Mouse (Mus musculus) heart, postnatal 36 days (tissue): ENCODE results near the gene Gstt4. TPM values are rescaled to one million over a fixed set of nuclear protein-coding genes. Genes with fewer than 3 reads are reported as not detected.
"Not testable (repeated sequence)": the region's sequence is repeated elsewhere in the genome, so short reads cannot be mapped to it uniquely, and the experiment has no call there.

Source experiments
- DNase-seq, 2 experiments: peaks; one replicate each; pipeline ENCODE4 v3.0.0; 2021 to 2022
- intact Hi-C: fragments of 180-260 bp; cut with DNase I; formaldehyde crosslinking; loops from one replicate; pipeline ENCODE4 v1.15.1; 2025
- total RNA-seq, 2 experiments: library from RNA; stranded (reverse); gene quantifications; 2 replicates each; pipeline ENCODE4 v1.2.3; 2021

Gstt4 gene
- total RNA-seq = not detected

DNA sequence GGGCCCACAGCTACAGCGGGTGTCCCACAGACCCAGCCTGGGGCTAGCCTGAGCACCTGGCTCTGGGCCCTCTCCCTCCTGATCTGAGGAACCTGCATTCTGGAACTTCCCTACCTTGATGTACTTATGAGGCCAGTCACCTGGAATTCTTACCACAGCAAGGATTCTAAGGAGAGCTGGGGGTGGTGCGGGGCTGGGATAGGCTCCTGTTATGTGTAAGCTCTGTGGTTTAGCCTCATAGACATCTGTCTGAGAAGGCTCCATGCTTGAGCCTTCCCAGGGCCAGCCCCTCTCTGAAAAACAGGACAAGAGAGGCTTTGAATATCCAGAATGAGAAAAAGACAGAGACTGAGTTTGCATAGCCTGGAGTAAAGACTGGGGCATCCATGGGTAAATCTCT, at the start of gene Gstt4:
Gene Gstt4 (minus strand): TSS at position 101 of the 400 bp plus-strand sequence.
- intact Hi-C loops = no loop called here
- no peak for DNase-seq

DNA sequence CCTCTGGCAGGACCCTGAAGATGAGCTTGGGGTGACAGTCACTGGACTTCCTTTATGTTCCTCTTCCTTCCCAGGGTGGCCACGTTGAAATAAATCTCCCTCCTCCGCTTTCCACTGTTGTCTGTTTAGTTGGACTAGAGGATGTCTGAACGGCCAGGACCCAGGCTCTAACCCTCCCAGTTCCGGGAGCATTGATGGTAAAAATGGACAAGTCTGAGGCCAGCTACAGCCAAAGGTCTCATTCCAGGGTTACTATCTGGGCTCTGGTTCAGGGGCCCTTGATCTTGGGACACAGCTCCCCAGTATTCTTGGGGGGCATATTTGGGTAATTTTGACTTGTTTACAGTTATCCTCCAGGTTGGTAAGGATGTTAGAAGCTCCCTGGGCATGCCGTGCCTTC, 39.2 kb upstream of the Gstt4 start:
- no peak for DNase-seq
- intact Hi-C loops = no loop called here

DNA sequence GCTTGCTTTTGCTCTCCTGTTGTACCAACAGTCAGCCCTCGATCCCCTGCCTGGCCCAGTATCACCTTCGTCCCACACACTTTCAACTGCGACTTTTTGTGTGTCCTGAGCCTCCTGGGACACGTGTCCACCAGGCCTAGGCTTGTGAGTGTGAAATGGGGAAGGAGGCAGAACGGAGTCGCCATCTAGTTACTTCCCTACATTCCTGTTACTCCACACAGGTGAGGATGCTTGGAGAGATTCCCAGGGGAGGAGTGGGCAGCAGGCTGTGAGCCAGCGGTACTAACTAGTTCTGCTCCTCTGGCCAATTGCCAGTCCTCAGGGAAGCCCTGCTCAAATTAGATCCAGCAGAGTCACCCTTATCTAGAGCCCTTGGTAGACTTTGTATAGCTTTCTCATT, 38.4 kb upstream of the Gstt4 start:
- intact Hi-C loops = no loop called here
- peak in 1 of 2 experiments; percentile 14 for DNase-seq

DNA sequence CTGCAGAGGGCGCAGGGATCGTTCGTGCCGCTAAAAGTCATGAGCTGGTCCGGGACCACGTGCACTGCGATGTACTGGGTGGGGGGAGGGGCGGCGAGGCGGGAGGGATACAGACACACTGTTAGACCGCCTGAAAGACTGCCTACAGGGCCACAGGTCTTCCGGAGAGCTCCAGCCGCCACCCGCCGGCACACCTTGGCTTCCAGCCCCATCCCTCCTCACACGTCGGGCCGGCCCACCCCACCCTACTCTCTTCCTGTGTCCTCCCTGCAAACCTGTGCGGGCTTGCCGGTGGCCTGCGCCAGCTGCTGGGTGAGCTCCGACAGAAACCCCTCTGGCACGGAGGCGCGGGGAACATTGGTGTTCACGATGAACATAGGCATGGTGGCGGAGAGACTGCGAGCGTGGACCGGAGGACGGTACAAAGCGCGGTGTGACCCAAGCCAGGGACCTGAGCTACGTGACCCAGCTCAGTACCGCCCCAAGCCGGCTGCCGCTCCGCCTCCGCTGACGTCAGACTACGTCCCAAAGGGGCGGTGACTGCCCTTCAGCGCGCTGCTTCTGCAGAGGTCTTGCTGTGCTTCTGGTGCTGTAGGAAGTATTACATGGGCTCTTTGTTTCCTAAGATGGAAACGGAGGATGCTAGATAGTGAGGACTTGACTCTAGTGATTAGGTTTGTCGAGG, 37.6 kb upstream of the Gstt4 start, which contains the start of gene Mif:
Gene Mif (minus strand): TSS at position 455 of the 685 bp plus-strand sequence.
- peak; percentile 86 to 89 for DNase-seq
- intact Hi-C loops = loop anchor here (5.0 kb wide), 1 partner anchor 223 kb away; no protein-coding TSS in a partner anchor

DNA sequence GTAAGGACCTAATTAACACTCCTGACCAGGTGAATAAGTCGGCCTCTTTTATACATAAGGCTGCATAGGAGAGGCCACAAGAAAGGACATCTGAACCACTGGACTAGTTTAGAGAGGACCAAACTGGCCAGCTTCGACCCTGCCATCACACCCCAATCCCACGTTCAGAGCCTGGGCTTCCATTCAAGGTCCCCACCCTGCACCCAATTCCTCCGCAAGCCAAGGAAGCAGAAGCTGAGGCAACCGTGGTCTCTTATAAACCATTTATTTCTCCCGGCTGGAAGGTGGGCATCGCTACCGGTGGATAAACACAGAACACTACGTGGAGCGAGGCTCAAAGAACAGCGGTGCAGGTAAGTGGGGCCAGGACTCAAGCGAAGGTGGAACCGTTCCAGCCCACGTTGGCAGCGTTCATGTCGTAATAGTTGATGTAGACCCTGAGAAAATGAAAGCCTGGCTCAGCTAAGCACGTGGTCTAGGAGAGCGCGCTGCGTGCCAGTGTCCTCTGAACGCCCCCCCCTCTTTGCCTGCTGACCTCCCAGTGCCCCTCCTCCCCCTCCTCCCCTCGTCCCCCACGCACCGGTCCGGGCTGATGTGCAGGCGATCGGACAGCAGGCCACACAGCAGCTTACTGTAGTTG, 36.9 kb upstream of the Gstt4 start:
- DNase-seq = peak in 1 of 2 experiments; percentile 26
- intact Hi-C loops = loop anchor here (5.0 kb wide), 1 partner anchor 222 kb away; no protein-coding TSS in a partner anchor

- intact Hi-C loops = loop anchor here (5.0 kb wide), 1 partner anchor 220 kb away; no protein-coding TSS in a partner anchor
- no peak for DNase-seq
Measured at GRCm38 (mm10) chr10:75857598-75857997, 35.3 kb upstream of the Gstt4 start.

DNA sequence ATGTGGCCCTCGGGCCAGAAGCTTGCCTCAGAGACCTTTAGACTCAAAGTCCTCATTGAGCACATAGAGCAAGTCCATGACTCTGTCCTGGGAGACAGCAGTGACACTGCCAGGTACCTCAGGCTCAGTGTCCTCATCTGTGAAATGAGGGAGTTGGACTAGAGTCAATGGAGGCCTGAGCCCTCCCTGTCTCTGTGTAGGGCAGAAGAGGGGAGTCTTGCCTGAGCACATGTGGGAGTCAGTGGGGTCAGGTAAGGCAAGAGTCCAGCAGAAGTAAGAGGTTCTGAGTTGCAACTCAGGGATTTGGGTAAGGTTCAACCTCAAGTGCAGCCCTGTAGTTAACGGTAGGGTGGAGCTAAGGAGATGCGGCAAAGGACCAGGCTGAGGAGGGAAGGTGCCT, 34.6 kb upstream of the Gstt4 start:
- intact Hi-C loops = loop anchor here (5.0 kb wide), 1 partner anchor 220 kb away; no protein-coding TSS in a partner anchor
- DNase-seq = no peak

GRCm38 (mm10) chr10:75856155-75856907, 34.0 kb upstream of the Gstt4 start:
- DNase-seq = no peak
- intact Hi-C loops = loop anchor here (5.0 kb wide), 1 partner anchor 219 kb away; no protein-coding TSS in a partner anchor

- DNase-seq = no peak
- intact Hi-C loops = loop anchor here (5.0 kb wide), 1 partner anchor 218 kb away; no protein-coding TSS in a partner anchor
Measured at GRCm38 (mm10) chr10:75855416-75855981, 33.2 kb upstream of the Gstt4 start.

DNA sequence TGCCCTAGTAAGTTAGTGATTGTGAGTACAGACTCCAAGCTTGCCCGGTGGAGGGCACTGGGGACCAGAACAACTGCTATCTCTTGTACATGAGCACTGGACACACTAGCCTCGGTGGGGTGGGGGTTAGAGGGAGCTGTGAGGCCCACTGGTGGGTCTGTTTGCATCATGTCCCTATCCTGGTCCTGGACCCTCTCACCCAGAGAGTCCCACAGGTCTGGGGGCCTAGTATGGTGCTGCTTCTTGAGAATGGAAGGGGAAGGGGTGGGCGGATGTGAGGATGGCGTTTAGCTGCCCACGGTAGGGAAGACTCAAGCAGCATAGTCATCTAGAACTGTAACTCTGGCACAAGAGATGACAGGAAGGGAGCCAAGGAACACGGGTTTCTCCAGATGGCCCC, 32.4 kb upstream of the Gstt4 start:
- intact Hi-C loops = loop anchor here (5.0 kb wide), 1 partner anchor 217 kb away; no protein-coding TSS in a partner anchor

GRCm38 (mm10) chr10:75854096-75854495, 31.8 kb upstream of the Gstt4 start:
- intact Hi-C loops = no loop called here

More for the DNA sequence above, 32.4 kb upstream of the Gstt4 start:
- DNase-seq = no peak

GRCm38 (mm10) chr10:75853452-75853851, 31.1 kb upstream of the Gstt4 start:
- peak; percentile 84 to 85 for DNase-seq

More at GRCm38 (mm10) chr10:75854096-75854495, 31.8 kb upstream of the Gstt4 start:
- no peak for DNase-seq

DNA sequence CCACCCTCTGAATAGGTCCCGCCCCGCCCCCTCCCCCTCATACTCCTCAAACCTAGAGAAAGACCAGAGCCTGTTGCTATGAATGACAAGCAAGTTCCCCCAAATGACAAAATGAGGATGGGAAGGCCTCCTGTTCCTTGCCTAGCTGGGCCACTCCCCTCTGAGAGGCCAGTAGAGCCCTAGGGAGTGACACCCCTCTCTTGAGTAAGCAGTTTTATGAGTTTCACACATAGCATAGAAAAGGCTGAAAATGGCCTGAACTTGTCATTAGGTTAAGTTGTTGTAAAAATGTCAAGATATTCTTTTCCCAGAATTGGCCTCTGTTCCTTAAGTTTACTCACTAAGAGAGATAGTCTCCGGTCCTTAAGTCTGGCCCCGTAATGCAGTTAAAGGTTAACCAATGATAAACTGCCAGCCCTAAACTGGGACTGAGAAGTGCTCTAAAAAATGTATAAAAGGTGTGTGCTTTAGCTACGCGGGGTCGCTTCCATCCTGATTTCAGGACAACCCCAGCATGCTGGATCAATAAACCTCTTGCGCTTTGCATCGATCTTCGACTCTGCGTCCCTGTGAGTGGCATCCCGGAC, 30.3 kb upstream of the Gstt4 start:
- intact Hi-C loops = loop anchor here (1.0 to 2.0 kb wide), 2 partner anchors 108 to 268 kb away; no protein-coding TSS in a partner anchor
- DNase-seq = no peak

More at GRCm38 (mm10) chr10:75853452-75853851, 31.1 kb upstream of the Gstt4 start:
- intact Hi-C loops = loop anchor here (1.0 to 2.0 kb wide), 2 partner anchors 109 to 269 kb away; no protein-coding TSS in a partner anchor

DNA sequence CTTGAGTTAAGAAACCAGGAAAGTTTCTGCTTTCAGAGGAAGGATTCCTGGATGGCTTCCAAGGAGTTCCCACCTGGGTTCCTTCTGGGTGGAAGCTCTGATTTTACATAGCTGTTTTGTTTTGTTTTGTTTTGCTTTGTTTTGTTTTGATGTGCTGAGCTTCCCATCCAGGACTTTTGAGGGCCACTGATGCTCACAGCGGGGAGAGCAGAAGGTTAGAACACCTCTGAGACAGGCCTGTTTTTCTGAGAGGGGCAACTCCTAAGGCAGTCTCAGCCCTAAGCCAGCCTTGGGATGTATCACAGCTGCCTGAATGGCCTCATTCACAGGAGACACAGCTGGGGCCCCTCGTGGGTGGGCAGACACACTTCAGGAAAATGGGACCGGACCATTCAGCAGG, 29.3 kb upstream of the Gstt4 start:
- intact Hi-C loops = loop anchor here (2.0 kb wide), 2 partner anchors 87 to 267 kb away; partner anchors contain the start of gene Cabin1
- no peak for DNase-seq

GRCm38 (mm10) chr10:75851076-75851475, 28.7 kb upstream of the Gstt4 start:
- DNase-seq = no peak
- intact Hi-C loops = loop anchor here (2.0 kb wide), 1 partner anchor 86 kb away; the partner anchor contains the start of gene Cabin1

DNA sequence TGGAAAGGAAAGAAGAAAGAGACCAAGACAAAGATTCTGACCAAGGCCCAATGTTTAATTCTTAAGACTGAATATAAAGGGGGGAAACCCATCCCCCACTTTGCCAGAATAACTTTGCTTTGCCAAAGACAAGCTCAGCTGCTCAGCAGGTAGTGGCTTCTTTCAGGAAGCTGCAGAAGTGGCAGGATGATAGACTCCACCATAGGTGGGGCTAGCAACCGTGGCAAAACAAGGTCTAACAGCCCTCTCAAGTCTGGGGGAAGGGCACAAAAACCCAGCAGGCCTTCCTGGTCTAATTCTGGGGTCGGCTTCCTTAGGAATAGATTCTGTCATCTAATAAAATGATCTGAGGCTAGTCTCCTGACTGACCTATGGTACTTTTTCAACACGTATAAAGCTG, 26.0 kb upstream of the Gstt4 start:
- intact Hi-C loops = no loop called here
- no peak for DNase-seq

- intact Hi-C loops = no loop called here
- DNase-seq = no peak
Measured at GRCm38 (mm10) chr10:75845306-75845930, 23.1 kb upstream of the Gstt4 start.

DNA sequence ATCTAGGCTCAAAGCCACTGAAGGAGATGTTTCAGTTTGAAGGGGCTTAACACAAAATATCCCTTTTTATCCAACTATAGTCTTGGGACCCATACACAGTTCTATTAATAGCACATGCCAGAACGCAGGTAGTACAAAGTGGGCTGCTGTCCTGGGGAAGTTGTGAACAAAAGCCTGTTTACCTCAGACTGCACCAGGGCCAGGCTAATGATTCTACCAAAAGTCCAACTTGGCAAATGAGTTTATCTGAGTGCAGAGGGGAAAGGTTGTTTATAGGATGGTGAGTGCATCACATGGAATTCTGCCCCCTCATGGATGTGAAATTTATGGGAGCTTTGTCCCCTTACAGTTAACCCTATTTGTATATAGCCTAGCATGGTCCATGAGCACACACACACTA, 22.5 kb upstream of the Gstt4 start:
- intact Hi-C loops = no loop called here

GRCm38 (mm10) chr10:75843898-75844297, 21.6 kb upstream of the Gstt4 start:
- intact Hi-C loops, DNase-seq: not testable (repeated sequence)

More for the DNA sequence above, 22.5 kb upstream of the Gstt4 start:
- DNase-seq = no peak
